Mouse (Mus musculus) pancreas, adult 10 weeks (tissue): ENCODE measurements around the gene Spaar. TPM values are rescaled to one million over a fixed set of nuclear protein-coding genes. Genes with fewer than 3 reads are reported as not detected.

ENCODE experiments used
- polyA plus RNA-seq: library from polyadenylated mRNA; stranded (reverse); fragments of 350-450 nt; fragmentation: Illumina TruSeq; extraction: RNeasy Lipid Tissue Mini Kit (QIAGEN cat#74804); gene quantifications from one replicate; pipeline ENCODE4 v1.2.3, GENCODE M21; 2015; ENCODE audit warnings: low read depth, low replicate concordance; ENCODE audit not compliant: insufficient read depth

Spaar gene
- 0.65 TPM for polyA plus RNA-seq

DNA sequence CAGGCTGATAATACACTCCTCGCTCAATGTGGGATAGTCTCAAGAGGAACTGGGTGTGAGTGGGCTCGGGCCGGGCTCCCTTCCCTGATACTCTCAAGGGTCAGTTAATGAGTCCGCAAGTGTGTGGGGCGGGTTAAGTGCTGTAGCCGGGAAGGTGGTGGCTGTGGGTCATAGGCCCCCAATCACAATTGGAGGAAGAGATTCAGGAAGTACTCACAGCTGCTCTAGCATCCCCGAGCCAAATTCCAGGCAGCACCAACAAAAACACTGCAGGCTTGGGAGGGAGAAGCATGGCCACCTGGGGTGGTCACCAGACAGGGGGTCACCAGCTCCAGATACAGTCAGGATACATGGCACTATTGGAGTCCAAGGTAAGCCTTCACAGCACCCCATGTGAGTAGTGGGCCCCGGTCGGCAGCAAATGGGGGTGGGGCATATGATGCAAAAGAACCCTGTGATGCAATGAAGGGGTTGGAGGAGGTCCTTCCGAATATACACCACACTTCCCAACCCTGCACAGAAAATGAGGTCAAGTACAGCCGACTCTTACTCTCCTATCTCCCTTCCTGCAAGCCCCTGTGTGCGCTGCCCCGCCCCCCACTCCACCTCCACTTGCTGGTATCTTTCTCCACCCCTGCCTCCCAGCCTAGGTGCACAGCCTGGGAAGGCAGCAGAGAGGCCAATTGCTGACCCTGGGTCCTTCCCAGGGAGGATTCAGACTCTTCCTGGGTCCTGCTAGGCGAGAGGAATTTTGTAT is at the start of gene Spaar:
Spaar (plus strand) TSS at position 241 of the 757 bp plus-strand sequence.

DNA sequence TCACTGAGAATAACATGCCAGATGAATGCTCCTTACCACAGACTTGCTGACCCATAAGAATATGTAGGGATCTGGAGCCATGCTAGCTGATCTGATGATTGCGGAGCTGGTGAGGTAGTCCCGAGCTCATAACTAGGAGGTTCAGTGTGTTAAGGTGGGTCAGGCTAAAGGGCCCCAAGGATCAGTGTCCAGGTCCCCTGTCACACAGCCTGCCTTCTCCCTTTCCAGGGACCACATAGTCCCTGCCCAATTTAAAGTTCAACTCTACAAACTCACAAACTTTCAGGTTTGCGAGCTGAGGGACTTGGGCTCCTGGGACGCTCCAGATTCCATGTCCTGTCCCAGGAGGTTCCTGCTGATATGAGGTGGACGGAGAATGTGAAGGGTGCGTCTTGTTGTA is 29.1 kb upstream of the Spaar start, which contains the start of gene Olfr70:
Olfr70 (minus strand) TSS at position 101 of the 400 bp plus-strand sequence.

DNA sequence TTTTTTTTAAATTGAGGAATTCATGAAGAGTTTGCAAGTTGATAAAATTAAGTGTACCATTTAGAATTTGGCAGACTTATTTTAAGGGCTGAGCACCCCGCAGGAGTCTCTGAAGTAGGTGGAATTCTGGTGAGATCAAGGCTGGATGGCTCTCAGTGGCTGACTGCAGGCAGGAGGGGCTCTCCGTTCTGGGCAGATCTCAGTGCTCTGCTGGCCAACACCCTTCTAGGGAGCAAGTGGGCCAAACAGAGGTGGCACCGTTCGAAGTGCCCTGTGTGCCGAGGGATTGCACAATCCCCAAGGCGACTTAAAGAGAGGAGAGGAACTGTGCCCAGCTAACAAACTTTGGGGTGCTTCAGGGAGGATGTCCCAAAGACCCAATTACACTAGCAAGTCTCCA is 20.0 kb upstream of the Spaar start, which contains the start of gene Olfr71:
Olfr71 (minus strand) TSS at position 387 of the 400 bp plus-strand sequence.

DNA sequence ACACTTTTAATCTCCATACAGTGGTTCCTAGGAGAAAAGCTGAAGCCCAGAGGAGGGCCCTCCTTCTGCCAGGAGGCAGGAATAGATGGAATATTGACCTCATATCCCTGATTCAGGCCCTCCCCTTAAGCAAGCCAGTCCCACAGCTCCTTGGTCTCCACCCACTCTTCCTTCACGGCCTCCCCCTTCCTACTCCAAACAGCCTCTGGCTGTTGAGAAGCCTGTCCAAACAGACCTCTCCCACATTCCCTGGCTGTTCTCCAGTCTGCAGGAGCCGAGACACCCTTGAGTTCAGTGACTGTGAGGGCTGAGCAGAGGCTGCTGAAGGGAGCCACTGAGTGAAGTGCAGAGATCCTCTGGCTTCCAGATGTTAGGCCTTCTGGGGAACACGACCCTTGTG is 2.8 kb upstream of the Spaar start, which contains the start of gene Hrct1:
Hrct1 (plus strand) TSS at position 194 of the 400 bp plus-strand sequence.

DNA sequence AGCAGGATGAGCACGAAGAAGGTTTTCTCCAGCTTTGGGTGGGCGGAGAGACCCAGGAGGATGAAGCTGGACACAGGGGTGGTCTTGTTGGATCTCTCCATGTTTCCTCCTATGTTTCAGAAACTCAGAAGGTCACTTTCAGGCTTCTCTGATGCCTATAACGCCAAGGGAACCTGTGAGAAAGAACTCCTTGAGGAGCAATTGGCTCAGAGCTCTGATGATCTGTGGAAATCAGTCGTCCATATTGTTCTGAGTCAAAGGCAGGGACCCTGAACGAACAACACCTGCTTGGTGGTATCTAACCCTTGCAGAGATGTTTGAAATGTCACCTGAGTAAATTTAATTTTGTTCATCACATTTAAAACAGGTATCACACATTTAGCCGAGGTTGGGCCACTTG is 41.1 kb downstream of the Spaar start, which contains the start of gene Olfr159:
Olfr159 (minus strand) TSS at position 101 of the 400 bp plus-strand sequence.

Other genes starting within 250 kb of the Spaar start
- gene Sit1, start 246.3 kb upstream of the Spaar start, polyA plus RNA-seq = not detected
- 28.5 TPM for gene Ccdc107, start 237.1 kb upstream of the Spaar start, polyA plus RNA-seq
- 3.8 TPM for gene Arhgef39, start 230.3 kb upstream of the Spaar start, polyA plus RNA-seq
- gene Car9, start 223.1 kb upstream of the Spaar start, polyA plus RNA-seq = not detected
- gene Tpm2, start 206.3 kb upstream of the Spaar start, polyA plus RNA-seq = 37.2 TPM
- gene Creb3, start 167.7 kb upstream of the Spaar start, polyA plus RNA-seq = 21.2 TPM
- gene Tln1, start 167.3 kb upstream of the Spaar start, polyA plus RNA-seq = 19.2 TPM
- gene Rgp1, start 151.3 kb upstream of the Spaar start, polyA plus RNA-seq = 6.8 TPM
- 4.6 TPM for gene Gba2, start 151.2 kb upstream of the Spaar start, polyA plus RNA-seq
- not detected for gene Msmp, start 145.5 kb upstream of the Spaar start, polyA plus RNA-seq
- 10.7 TPM for gene Npr2, start 98.1 kb upstream of the Spaar start, polyA plus RNA-seq
- gene Spag8, start 76.4 kb upstream of the Spaar start, polyA plus RNA-seq = 1.1 TPM
- 22.0 TPM for gene Hint2, start 73.6 kb upstream of the Spaar start, polyA plus RNA-seq
- gene Tmem8b, start 61.1 kb upstream of the Spaar start, polyA plus RNA-seq = 1.8 TPM
- 0.20 TPM for gene Fam221b, start 60.9 kb upstream of the Spaar start, polyA plus RNA-seq
- gene Olfr70, start 29.2 kb upstream of the Spaar start, polyA plus RNA-seq = not detected
- gene Olfr71, start 19.8 kb upstream of the Spaar start, polyA plus RNA-seq = not detected
- gene Hrct1, start 2.8 kb upstream of the Spaar start, polyA plus RNA-seq = 3.5 TPM
- gene Olfr159, start 41.0 kb downstream of the Spaar start, polyA plus RNA-seq = not detected
- not detected for gene Olfr156, start 93.9 kb downstream of the Spaar start, polyA plus RNA-seq
- not detected for gene Olfr157, start 110.2 kb downstream of the Spaar start, polyA plus RNA-seq
- gene Olfr155, start 121.5 kb downstream of the Spaar start, polyA plus RNA-seq = not detected
- gene Reck, start 145.5 kb downstream of the Spaar start, polyA plus RNA-seq = 3.9 TPM
- gene Glipr2, start 227.4 kb downstream of the Spaar start, polyA plus RNA-seq = 4.0 TPM